Comparison of ENCODE assay signal across 18 mouse cellular contexts in the genomic region with DNA sequence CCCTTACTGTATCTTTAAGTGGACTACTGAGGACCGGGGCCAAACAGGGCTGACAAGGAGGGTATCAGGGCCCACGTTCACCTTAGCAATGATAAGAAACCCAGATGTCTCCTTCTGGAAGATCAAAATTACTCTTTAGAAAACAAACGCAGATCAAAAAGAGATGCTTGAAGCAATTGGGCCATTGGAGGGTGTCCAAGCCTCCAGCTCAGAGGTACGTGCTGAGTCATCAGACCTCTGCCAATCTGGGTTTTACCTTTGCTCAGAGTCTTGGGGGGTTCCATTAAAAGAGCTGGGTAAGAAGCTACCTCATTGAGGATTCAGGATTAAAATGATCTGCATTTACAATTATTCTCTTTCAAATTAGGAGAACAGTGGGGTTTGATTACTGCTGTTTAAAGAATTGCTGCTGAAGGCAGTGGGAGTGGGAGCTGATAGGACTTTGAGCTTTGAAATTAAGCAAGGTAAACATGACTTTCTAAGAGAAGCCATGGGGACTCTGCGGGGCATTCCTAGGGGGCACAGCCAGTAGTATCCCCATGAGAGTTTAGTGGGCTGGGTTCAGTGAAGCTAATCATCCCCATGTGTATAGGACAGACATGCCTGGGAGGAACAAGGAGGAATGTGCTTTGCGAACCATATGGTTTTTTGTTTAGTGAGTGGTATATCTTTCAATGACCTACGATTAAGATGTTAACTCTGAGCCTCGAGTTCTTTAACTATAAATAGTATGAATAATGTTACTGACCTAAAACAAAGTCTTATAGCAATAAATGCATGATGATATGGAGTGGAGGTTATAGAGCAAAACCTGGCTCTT.
DNase-seq lines count a peak whose midpoint lies in the region; ATAC-seq lines count a peak whose summit lies in the region.
"Had no signal": no experiment of that assay in that cellular context is flagged by ENCODE, and none has a peak within 500 bp of the region (broad histone marks: within the 10 kb centered on the region; RNA-seq: fewer than 3 reads in every experiment).

No protein-coding gene starts in this region.

- no peak for ATAC-seq in forebrain, embryonic 14.5 days
- ATAC-seq: forebrain, postnatal 0 days; intestine, embryonic 15.5 days; liver, embryonic 12.5 days; midbrain, embryonic 16.5 days had no signal

- H3K36me3 ChIP-seq in forebrain, embryonic 14.5 days (ENCODE audit: control insufficient read depth, insufficient read depth, low read length): no peaks in the 10 kb centered on the region
- H3K36me3 ChIP-seq: heart, embryonic 15.5 days; hindbrain, embryonic 12.5 days; intestine, embryonic 15.5 days; liver, embryonic 12.5 days; neural tube, embryonic 12.5 days had no signal

- no peak overlapping the region for H3K9ac ChIP-seq in forebrain, embryonic 14.5 days (ENCODE audit: low read length)
- H3K9ac ChIP-seq: forebrain, postnatal 0 days; heart, embryonic 15.5 days; hindbrain, embryonic 12.5 days; intestine, embryonic 15.5 days; liver, embryonic 12.5 days; neural tube, embryonic 12.5 days had no signal

- H3K4me2 ChIP-seq in forebrain, embryonic 14.5 days (ENCODE audit: low read length): no peak overlapping the region
- H3K4me2 ChIP-seq: heart, embryonic 15.5 days; hindbrain, embryonic 12.5 days; intestine, embryonic 15.5 days; liver, embryonic 12.5 days; neural tube, embryonic 12.5 days had no signal

- H3K4me3 ChIP-seq in forebrain, embryonic 14.5 days (ENCODE audit: low read depth, low read length): no peak overlapping the region
- H3K4me3 ChIP-seq: gastrocnemius, adult 2 months; heart, embryonic 15.5 days; hindbrain, embryonic 12.5 days; intestine, embryonic 15.5 days; liver, embryonic 12.5 days; neural tube, embryonic 12.5 days had no signal

- no peaks in the 10 kb centered on the region for H3K27me3 ChIP-seq in forebrain, embryonic 14.5 days (replicated peaks; ENCODE audit: control insufficient read depth, insufficient read depth, low read length)
- H3K27me3 ChIP-seq: heart, embryonic 15.5 days; hindbrain, embryonic 12.5 days; intestine, embryonic 15.5 days; liver, embryonic 12.5 days; neural tube, embryonic 12.5 days had no signal

- no peaks in the 10 kb centered on the region for H3K4me1 ChIP-seq in forebrain, embryonic 14.5 days (ENCODE audit: control insufficient read depth, insufficient read depth, low read length)
- H3K4me1 ChIP-seq: hindbrain, embryonic 12.5 days; neural tube, embryonic 12.5 days had no signal

- no peak overlapping the region for H3K27ac ChIP-seq in forebrain, embryonic 14.5 days (ENCODE audit: low read depth, low read length)
- H3K27ac ChIP-seq: gastrocnemius, adult 2 months; heart, embryonic 15.5 days; hindbrain, embryonic 12.5 days; intestine, embryonic 15.5 days; liver, embryonic 12.5 days; neural tube, embryonic 12.5 days had no signal

- no peaks in the 10 kb centered on the region for H3K9me3 ChIP-seq in forebrain, embryonic 14.5 days (replicated peaks; ENCODE audit: control insufficient read depth, low read length)
- H3K9me3 ChIP-seq: heart, embryonic 15.5 days; hindbrain, embryonic 12.5 days; intestine, embryonic 15.5 days; liver, embryonic 12.5 days; neural tube, embryonic 12.5 days had no signal

- WGBS in forebrain, embryonic 14.5 days: 60% methylated on average over 8 of the region's 8 CpGs

- peak; percentile 45 for DNase-seq in kidney, adult 18-20 months
- no peak for DNase-seq in kidney, adult 11 months
- DNase-seq in ES-CJ7 (ENCODE audit: low read depth, low spot score): peak; percentile 42
- DNase-seq in brain, adult 2 months (ENCODE audit: low read depth, low spot score): peak; percentile 57
- peak; percentile 53 for DNase-seq in kidney, postnatal 14 days
- DNase-seq in thymus, postnatal 36 days: no peak
- DNase-seq in forebrain, embryonic 14.5 days (ENCODE audit: low spot score): no peak
- DNase-seq: forebrain, postnatal 0 days; gastrocnemius, adult 2 months; heart, adult 11 months; left cerebral cortex, postnatal 4 days; thymus, adult 18-20 months had no signal

Comparison
In these comparisons a context has a peak if more than half of its experiments do, and no peak if none do; other contexts are left out.
1. DNase-seq: peak in kidney, adult 18-20 months (single experiment), ES-CJ7 (single experiment), brain, adult 2 months (single experiment) and kidney, postnatal 14 days (single experiment); none in kidney, adult 11 months (single experiment), thymus, postnatal 36 days (0 of 2) and forebrain, embryonic 14.5 days (single experiment).